Mouse (Mus musculus) kidney, embryonic 16.5 days (tissue): ENCODE measurements at regions not wholly inside any gene's neighbourhood (a gene's known extent, or its start where the extent isn't known, plus 50 kb on each side); places are given as distances from the start of the nearest gene placed in this dataset.

Experiments
- ATAC-seq: fragments of 200-750 bp; cut with Nextera tagmentation; 2 replicates; pipeline ENCODE4 v1.8.0; 2017; ENCODE audit warnings: moderate TSS enrichment; ENCODE audit not compliant: low FRiP score, low TSS enrichment
- H3K27ac ChIP-seq: fragments of 300-500 bp; sonication (generic); 2 replicates; pipeline ENCODE4 v1.5.1; 2014; ENCODE audit warnings: low read length
- H3K27me3 ChIP-seq: fragments of 300-500 bp; sonication (generic); 2 replicates; pipeline ENCODE4 v1.6.1; 2014; ENCODE audit warnings: low read length, control low read depth, mixed read lengths; ENCODE audit not compliant: insufficient read depth
- H3K36me3 ChIP-seq: fragments of 300-500 bp; sonication (generic); 2 replicates; pipeline ENCODE4 v1.6.1; 2014; ENCODE audit warnings: low read length, control low read depth, mixed read lengths; ENCODE audit not compliant: insufficient read depth
- H3K4me1 ChIP-seq: fragments of 300-500 bp; sonication (generic); 2 replicates; pipeline ENCODE4 v1.6.1; 2014; ENCODE audit warnings: low read length, control low read depth, mixed read lengths; ENCODE audit not compliant: insufficient read depth
- H3K4me2 ChIP-seq: fragments of 300-500 bp; sonication (generic); replicated peaks from 2 replicates; pipeline ENCODE4 v1.6.1; 2014; ENCODE audit warnings: low read depth, low read length
- H3K4me3 ChIP-seq: fragments of 300-500 bp; sonication (generic); 2 replicates; pipeline ENCODE4 v1.5.1; 2014; ENCODE audit warnings: mild to moderate bottlenecking, low read length
- H3K9ac ChIP-seq: fragments of 300-500 bp; sonication (generic); replicated peaks from 2 replicates; pipeline ENCODE4 v1.6.1; 2014; ENCODE audit warnings: low read length
- H3K9me3 ChIP-seq: fragments of 300-500 bp; sonication (generic); 2 replicates; pipeline ENCODE4 v1.6.1; 2016; ENCODE audit warnings: low read length, control low read depth
- WGBS: fragments of 180-500 bp; shearing (Covaris S2); extraction: QIAGEN DNeasy Blood & Tissue Kit; methylation state at CpG from one replicate; pipeline ENCODE4 v1.1.7; 2014; 5-methylcytosine and 5-hydroxymethylcytosine counted together

DNA sequence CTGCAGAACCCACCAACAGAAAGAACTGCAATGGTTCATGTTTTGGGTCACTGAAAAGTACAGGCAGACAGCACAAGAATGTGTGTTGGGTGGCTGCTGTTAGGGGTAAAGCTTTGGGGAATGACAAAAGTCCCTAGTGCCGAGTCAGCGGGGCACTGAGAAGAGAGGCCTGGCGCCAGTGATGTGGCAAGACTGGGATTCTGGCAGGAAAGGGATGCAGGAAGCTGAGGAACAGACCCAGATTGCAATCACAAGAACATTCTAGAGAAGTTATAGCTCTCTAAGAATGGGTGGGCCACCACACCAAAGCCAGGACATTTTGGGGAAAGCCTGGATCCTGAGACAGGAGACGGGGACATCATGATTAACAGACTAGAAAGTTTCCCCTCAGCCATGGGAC, 241.0 kb downstream of the Sipa1l2 start:
- no peak for ATAC-seq
- WGBS = 80% methylated on average over 4 of the region's 4 CpGs
- no peak overlapping the region for H3K9ac ChIP-seq

DNA sequence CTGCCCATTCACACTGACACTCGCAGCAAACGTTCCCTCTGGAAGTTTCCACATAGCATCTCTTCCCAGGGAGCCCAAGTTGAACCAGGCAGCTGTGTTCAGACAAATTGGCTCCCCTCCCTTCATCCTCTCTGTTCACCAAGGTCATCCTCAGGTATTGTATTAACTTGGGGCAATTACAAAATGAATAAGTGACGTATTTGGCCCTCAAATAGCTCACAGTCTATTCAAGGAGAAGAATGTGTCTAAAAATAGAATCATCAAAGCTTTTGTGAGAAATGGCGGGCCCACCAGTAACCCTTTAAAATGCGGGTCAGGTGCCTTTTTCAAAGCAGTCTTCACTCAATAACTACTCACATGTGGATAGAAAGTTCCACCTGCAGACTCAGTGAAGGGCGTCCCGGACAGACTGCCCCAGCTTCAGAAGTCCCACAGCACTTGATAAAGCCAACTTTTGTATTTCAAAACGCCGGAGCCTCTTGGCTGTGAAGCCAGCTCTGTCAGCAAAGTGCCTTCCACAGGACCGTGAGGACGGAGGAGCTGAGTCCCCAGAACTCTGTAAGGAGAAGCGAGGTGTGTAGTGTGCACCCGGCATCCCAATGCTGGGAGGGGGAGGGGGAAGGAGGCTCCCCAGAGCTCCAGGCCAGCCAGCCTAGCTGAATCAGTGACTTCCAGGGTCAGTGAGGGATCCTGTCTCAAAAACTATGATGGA, 241.9 kb downstream of the Sipa1l2 start:
- Histone ChIP-seq H3K4me3 (no peak overlapping the region), H3K36me3 (no peaks in the 10 kb centered on the region), H3K9ac (no peak overlapping the region), H3K27me3 (no peaks in the 10 kb centered on the region), H3K4me2 (no peak overlapping the region), H3K27ac (no peak overlapping the region), H3K4me1 (peaks cover 6% of the 10 kb centered on the region; the same call in 1 of the 2 replicates), H3K9me3 (no peaks in the 10 kb centered on the region)
- 67% methylated on average over 12 of the region's 13 CpGs for WGBS
- no peak for ATAC-seq

More for the DNA sequence above, 241.0 kb downstream of the Sipa1l2 start:
- Histone ChIP-seq H3K4me1 (peaks cover 6% of the 10 kb centered on the region; the same call in 1 of the 2 replicates), H3K27me3 (no peaks in the 10 kb centered on the region), H3K4me3 (no peak overlapping the region), H3K36me3 (no peaks in the 10 kb centered on the region), H3K4me2 (no peak overlapping the region), H3K27ac (no peak overlapping the region), H3K9me3 (0 out of 2 replicates have a peak, but pooled peaks cover 2% of the 10 kb centered on the region)

DNA sequence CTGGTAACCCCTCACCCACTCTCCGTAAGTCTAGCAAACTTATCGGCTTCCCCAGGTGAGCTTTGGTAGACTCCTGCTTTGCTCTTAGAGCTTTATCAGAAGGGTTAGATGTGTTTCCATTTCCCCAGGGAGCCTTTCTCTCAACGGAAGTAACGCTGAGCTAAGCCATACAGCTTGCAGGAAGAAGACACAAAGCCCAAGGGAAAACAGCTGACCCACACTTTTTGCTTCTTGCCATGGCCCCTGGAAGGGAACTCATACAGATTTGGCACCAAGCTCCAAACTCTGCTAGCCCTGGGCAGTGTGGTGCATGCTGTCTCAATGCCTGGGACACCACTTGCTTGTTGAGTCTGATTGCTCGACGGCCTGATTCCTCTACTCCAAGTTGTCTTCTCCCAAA, 242.6 kb downstream of the Sipa1l2 start:
- Histone ChIP-seq H3K4me2 (no peak overlapping the region), H3K4me3 (no peak overlapping the region), H3K27me3 (no peaks in the 10 kb centered on the region), H3K9ac (no peak overlapping the region), H3K9me3 (no peaks in the 10 kb centered on the region), H3K27ac (no peak overlapping the region), H3K36me3 (no peaks in the 10 kb centered on the region), H3K4me1 (peaks cover 6% of the 10 kb centered on the region; the same call in 1 of the 2 replicates)
- WGBS = 80% methylated on average over 6 of the region's 6 CpGs
- ATAC-seq = no peak

DNA sequence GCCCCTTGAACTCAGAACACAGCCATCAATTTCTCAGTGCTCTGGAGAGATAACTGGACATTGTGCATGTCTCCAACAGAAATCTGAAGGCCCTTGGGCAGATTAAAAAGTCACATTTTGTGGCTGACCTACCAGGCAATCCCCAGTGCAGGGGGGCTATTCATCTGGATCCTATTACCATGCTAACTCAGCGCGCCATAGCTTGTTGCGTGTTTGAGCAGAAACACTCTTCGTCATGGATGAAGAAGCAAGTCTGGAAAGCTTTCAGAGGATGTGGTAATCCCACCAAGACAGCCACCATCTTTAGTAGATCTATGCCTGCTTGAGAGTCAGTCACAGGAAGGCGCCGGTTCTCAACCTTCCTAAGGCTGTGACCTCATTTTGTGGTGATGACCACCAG, 243.9 kb downstream of the Sipa1l2 start:
- H3K27me3 ChIP-seq = no peaks in the 10 kb centered on the region
- no peak overlapping the region for H3K4me2 ChIP-seq
- no peak overlapping the region for H3K9ac ChIP-seq
- no peaks in the 10 kb centered on the region for H3K9me3 ChIP-seq
- H3K36me3 ChIP-seq = no peaks in the 10 kb centered on the region
- peaks cover 6% of the 10 kb centered on the region; the same call in 1 of the 2 replicates for H3K4me1 ChIP-seq
- ATAC-seq = no peak
- H3K27ac ChIP-seq = no peak overlapping the region
- 86% methylated on average over 6 of the region's 6 CpGs for WGBS
- H3K4me3 ChIP-seq = no peak overlapping the region

DNA sequence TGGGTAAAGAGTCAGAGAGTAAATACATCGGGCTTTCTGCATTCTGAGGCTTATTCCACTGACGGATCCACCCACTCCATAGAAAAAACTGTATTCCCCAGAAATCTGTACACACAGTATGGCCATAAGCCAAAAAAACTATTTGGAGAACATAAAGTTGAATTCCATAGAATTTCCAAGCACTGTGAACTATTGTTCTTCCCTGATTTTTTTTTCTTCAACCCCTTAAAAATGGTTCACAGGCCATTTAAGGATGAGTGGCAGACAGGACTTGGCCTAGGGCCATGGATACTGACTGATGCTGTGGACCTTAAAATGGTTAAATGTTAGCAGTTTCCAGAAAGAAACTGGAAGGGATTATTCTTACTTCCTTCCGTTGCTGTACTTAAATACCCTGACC, 247.0 kb downstream of the Sipa1l2 start:
- Histone ChIP-seq H3K9me3 (no peaks in the 10 kb centered on the region), H3K36me3 (no peaks in the 10 kb centered on the region), H3K4me2 (no peak overlapping the region), H3K4me1 (peaks cover 2% of the 10 kb centered on the region; the same call in 1 of the 2 replicates), H3K4me3 (no peak overlapping the region), H3K27me3 (no peaks in the 10 kb centered on the region), H3K9ac (no peak overlapping the region), H3K27ac (no peak overlapping the region)
- WGBS = 51% methylated on average over 3 of the region's 3 CpGs
- ATAC-seq = no peak; the same call in 1 of the 2 replicates

DNA sequence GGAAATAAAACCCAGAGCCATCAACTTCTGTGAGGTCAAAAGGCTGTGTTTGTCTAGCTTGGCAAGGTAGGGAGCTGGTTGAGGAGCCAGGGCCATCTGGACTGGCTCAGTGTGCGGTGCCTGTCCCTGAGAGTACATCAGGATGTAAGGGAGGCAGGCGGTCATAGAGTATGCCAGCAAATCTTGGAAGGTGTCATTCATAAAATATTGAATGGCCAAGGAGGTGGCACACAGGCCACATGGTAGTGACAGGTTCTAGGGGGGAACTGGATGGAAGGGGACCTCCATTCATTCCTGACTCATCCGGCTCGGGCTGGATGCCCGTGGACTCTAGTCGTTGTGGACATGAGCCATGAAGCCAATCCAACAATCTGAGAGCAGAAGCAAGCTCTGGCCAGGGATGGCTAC, 252.0 kb downstream of the Sipa1l2 start:
- ATAC-seq = no peak
- H3K27ac ChIP-seq = no peak overlapping the region
- 92% methylated on average over 6 of the region's 6 CpGs for WGBS
- H3K36me3 ChIP-seq = no peaks in the 10 kb centered on the region
- H3K9ac ChIP-seq = no peak overlapping the region
- no peaks in the 10 kb centered on the region for H3K4me1 ChIP-seq
- H3K9me3 ChIP-seq = no peaks in the 10 kb centered on the region
- no peaks in the 10 kb centered on the region for H3K27me3 ChIP-seq
- H3K4me2 ChIP-seq = no peak overlapping the region
- no peak overlapping the region for H3K4me3 ChIP-seq

DNA sequence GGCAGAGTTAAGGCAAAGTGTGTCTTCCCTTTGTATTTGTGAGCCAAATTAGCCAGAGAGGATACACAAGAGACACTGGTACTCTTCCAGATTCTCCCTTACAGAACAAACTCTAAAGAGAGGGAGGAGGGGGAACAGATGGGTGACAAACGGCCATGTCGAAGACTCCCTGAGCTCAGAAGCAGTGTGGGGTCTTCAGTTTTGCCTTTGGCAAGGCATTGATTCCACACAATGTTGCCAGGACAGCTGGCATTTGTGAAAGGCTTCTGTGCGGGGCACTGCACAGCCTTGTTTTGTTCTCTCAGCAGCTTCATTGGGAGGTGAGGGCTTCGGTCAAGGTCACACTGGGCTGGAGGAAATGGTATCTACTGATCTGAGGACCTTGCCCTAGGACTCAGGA, 253.9 kb downstream of the Sipa1l2 start:
- WGBS = 75% methylated on average over 4 of the region's 4 CpGs
- Histone ChIP-seq H3K4me1 (no peaks in the 10 kb centered on the region), H3K4me3 (no peak overlapping the region), H3K9ac (no peak overlapping the region), H3K9me3 (no peaks in the 10 kb centered on the region), H3K27me3 (no peaks in the 10 kb centered on the region), H3K27ac (no peak overlapping the region), H3K4me2 (no peak overlapping the region), H3K36me3 (no peaks in the 10 kb centered on the region)
- no peak for ATAC-seq

DNA sequence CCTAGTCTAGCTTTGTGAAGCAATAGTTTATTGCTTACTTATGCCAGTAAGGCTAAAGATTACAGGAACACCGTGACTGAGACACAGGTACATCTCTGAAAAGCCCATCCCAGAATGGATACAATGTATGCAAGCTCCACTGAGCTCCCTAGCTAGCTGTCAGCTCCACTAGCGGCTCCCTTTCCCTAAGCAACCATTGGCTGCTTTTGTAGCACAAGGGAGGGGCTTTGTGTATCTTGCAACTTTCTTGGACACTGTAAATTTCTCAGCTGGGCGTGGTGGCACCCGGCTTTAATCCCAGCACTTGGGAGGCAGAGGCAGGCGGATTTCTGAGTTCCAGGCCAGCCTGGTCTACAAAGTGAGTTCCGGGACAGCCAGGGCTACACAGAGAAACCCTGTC, 254.6 kb downstream of the Sipa1l2 start:
- Histone ChIP-seq H3K27ac (no peak overlapping the region), H3K4me1 (peaks cover 4% of the 10 kb centered on the region; the same call in 1 of the 2 replicates), H3K4me3 (no peak overlapping the region), H3K4me2 (no peak overlapping the region), H3K9me3 (no peaks in the 10 kb centered on the region), H3K36me3 (no peaks in the 10 kb centered on the region), H3K9ac (no peak overlapping the region), H3K27me3 (no peaks in the 10 kb centered on the region)
- ATAC-seq = no peak
- WGBS = 86% methylated on average over 6 of the region's 6 CpGs

DNA sequence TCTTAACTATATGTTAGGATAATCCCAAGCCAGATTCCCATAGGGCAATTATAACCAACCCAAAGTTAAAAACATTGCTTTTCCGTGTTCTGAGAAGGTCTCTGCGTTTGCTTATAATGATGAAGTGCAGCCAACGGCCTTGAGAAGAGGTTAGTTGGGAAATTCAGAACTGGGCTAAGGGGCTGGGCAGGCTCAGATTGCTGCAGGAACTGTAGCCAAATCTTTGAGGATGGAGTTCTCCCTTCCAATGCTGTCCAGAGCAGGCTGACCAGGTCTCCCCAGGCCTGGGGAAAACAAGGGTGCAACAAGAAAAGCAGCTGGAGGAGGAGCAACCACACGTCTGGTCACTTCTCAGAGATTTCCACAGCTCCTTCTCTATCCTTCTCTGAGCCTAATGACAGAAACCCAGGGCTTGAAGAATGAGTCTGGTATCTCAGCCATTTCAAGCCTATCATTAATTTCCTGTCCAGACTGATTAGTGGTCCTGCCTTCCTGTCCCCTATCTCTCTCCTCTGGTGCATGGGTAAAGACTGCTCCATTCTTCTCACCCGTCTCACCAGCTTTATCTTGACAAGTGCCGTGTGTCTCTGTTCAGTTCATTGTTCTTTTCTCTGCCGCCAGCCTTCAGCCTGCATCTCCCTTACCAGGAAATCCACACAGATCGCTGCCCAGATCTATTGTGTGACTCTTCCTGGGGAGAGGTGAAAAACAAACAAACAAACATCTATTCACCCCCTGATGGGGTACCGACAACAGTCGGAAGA, 255.2 kb downstream of the Sipa1l2 start:
- ATAC-seq = no peak
- no peaks in the 10 kb centered on the region for H3K27me3 ChIP-seq
- no peaks in the 10 kb centered on the region for H3K9me3 ChIP-seq
- H3K27ac ChIP-seq = no peak overlapping the region
- no peak overlapping the region for H3K4me3 ChIP-seq
- WGBS = 73% methylated on average over 10 of the region's 10 CpGs
- H3K4me1 ChIP-seq = peaks cover 6% of the 10 kb centered on the region; the same call in 1 of the 2 replicates
- H3K9ac ChIP-seq = no peak overlapping the region
- H3K4me2 ChIP-seq = no peak overlapping the region
- no peaks in the 10 kb centered on the region for H3K36me3 ChIP-seq
